Mouse (Mus musculus): Measurements from ENCODE around the gene Zdhhc25.

Gene Zdhhc25

DNA sequence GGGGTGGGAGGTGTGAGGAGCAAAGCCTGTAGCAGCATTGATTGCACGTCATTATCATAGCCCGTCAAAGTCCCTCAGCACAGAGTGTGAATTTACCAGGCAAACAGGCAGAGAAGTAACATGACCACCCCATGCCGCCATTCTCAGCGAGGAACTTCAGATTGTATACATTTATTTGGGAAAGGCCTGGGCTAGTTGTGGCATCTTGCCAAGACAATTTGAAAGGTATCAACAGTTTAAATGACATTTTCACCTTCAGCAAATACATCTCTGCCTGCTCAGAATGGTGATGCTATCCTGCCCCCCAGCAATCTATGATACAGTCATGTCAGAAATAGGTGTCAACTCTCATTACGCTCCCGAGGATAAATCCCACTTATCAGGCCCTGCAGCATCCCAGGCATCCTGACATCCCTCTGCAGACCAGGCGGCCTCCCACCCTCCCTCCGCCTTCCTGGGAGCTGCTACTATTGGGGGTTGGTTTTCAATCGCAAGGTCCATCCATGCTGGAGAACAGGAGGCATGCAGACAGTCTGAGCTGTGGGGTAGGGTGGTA lies 28.8 kb downstream of the Zdhhc25 start:
- no peak for DNase-seq (ENCODE audit: low read depth)

GRCm38 (mm10) chr15:88635205-88635604 lies 35.1 kb downstream of the Zdhhc25 start:
- DNase-seq (ENCODE audit: low read depth), result no peak

DNA sequence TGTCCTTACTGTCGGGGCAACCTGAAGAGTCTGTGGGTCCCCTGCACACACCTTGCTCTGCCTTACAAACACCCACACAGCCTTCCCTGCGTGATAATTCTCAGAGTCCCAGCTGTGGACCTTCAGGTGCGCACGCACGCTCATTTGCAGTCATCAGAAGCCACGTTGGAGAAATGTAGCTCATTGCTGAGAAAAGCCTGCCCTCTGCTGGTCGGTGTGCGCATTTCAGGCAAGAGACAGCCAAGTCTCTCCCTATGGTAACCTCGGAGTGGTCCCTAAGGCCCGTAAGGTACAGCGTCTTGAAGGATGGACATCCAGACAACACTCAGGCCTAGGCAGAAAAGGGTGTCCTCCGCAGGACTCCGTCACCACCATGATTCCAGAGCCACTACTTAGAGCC lies 50.9 kb downstream of the Zdhhc25 start:
- DNase-seq (ENCODE audit: low read depth), result no peak
